Mouse (Mus musculus) testis, adult 2 months (tissue): Measurements from ENCODE around the gene Hint1.

Source experiments
- CTCF ChIP-seq: fragments of 200-500 bp; IDR thresholded peaks from 2 replicates; pipeline ENCODE4 v1.5.1; 2012; ENCODE audit warnings: low read depth, mild to moderate bottlenecking, inconsistent platforms, low read length, moderate library complexity; ENCODE audit not compliant: control insufficient read depth, insufficient read depth, insufficient replicate concordance
- POLR2A ChIP-seq: fragments of 200-500 bp; IDR thresholded peaks from 2 replicates; pipeline ENCODE4 v1.6.1; 2012; ENCODE audit warnings: low read depth, mild to moderate bottlenecking, inconsistent platforms, low read length, moderate library complexity; ENCODE audit not compliant: control insufficient read depth

GRCm38 (mm10) chr11:54878893-54879292 is 12.7 kb downstream of the Hint1 start:
- no peak for TF ChIP-seq CTCF
- TF ChIP-seq POLR2A, result no peak
